Mouse (Mus musculus) cortical plate, adult 2 months (tissue): ENCODE measurements around the gene Tnfsf15.

Experiments
- CTCF ChIP-seq: fragments of 200-500 bp; IDR thresholded peaks from 2 replicates; pipeline ENCODE4 v1.5.1; 2011; ENCODE audit warnings: mild to moderate bottlenecking, control low read depth, low read length; ENCODE audit not compliant: insufficient read depth; ENCODE audit errors: extremely low read depth
- POLR2A ChIP-seq: fragments of 200-500 bp; IDR thresholded peaks from 2 replicates; pipeline ENCODE4 v1.6.1; 2011; ENCODE audit warnings: mild to moderate bottlenecking, low read length, control low read depth; ENCODE audit not compliant: insufficient read depth; ENCODE audit errors: extremely low read depth

DNA sequence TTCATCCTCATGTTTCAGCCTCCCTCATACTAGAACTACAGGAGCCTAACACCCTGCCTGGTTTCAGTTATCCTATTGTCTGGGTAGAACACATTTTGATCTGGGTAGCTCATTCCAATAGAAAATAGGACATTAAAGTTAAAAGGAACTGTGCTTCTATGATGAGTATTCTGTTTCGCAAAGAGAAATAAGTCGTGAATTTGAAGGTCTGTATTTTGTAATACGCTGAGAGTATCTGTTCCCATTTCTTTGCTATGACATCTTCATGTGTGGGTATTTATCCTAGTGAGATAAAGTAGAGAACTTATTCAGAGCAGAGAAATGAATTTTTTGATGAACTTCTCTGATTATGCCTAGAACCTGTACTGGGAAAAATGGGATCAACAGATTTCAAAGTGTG lies 47.4 kb upstream of the Tnfsf15 start:
- TF ChIP-seq POLR2A = no peak
- no peak for TF ChIP-seq CTCF
